Mouse (Mus musculus): Measurements from ENCODE around the gene Trnp1.

The Trnp1 gene

DNA sequence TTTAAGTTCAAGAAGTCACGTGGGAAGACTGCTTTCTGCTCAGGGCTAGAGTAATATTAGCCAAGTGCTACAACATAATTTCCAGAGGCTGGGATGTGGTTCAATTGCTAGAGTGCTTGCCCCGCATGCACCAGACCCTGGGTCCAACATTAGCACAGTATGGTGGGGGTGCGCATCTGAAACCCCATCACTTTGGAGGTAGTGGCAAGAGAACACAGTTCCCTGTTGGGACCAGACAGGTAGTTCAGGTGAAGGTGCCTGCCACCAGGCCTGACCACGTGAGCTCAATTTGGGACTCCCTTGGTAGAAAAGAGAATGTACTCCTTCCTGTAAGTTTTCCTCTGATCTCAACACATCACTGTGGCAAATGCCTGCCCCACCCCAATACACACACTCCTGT, 3.5 kb downstream of the Trnp1 start:
- DNase-seq (ENCODE audit: low read depth, low spot score): no peak

DNA sequence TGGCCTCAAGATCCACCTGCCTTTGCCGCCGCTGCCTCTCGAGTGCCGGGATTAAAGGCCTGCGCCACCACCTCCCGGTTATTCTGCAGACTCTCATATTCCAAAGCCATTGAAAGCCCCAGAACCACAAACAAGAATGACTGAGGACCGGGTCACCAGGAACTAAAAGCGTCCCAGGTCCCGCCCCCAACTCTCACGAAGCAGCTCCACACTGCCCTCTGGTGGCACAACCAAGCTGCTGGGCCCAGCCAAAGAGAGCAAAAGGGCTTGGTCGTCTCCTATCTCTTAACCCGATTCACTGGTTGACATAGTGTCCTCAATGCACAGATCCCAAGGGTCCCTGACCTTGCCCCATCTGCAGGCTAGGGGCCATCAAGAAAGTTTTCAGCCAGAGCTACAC, 3.9 kb downstream of the Trnp1 start:
- DNase-seq (ENCODE audit: low read depth, low spot score): peak; percentile 87

DNA sequence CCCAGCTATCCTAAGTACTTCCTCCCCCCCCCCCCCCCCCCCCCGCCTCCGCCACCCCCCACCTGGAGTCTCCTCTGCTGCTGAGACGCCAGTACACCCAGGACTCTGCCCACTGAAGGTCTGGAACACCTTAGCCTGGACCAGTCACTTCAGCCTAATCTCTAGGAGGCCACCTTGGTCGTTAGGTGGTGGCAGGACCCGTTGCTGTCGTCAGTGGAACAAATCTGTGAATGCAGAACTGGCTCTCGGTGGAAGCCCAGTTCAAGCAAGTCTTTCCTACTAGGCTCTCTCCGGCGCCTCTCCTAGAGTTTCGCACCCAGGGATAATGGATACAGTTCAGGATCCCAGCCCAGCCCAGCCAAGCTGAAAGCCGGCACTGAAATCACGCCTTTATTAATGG, 4.5 kb downstream of the Trnp1 start:
- peak; percentile 33 for DNase-seq (ENCODE audit: low read depth, low spot score)

DNA sequence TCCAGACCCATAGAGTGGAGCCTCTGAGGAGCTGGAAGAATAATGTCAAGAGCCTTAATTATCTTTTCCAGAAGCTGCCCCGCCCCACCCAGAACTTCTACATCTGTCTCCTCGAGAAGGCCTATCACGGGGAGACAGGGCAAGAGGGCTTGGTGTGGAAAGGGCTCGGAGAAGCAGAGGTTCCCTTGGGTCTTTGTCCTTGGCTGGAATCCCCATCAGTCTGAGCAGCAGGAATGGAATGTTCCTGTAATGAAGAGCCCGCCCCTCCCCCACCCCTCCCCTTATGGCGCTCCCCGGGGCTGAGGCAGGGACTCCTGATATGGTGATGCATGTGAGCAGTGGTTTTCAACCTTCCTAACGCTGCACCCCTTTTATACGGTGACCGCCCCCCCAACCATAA, 6.5 kb downstream of the Trnp1 start:
- DNase-seq (ENCODE audit: low read depth, low spot score): no peak

DNA sequence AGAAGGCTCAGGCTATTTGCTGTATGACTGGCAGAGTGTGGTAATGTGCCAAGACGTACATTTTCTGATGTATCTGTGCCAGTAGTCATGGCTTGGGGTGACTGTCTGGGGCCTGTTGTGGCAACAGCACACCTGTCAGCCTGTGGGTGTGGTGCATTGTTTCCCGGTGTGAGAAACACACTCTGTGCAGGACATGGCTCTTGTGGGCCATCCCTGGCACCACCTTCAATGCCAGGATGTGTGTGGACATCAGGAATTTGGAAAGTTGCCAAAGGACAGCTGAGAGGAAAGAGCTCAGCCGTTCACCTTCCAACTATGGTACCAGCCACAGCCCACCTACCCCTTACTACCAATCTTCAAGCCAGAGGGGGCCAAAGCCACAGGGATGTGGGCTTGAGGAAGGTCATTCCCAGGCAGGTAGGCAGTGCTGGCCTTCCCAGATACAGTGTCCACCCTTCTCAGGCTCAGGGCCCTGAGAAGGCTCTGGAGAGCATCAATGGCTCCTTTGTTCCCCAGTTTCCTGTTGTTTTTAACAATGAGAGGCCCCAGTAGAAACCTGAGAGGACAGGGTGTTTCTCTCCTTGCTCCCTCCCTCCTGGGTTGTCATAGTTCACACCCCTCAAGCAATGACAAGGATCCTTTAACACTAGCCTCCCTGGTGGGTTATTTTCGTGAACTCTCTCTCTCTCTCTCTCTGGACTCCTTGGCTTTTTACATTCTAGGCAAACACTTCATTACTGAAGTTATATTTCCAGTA, 8.7 kb downstream of the Trnp1 start:
- DNase-seq (ENCODE audit: low read depth, low spot score): no peak

DNA sequence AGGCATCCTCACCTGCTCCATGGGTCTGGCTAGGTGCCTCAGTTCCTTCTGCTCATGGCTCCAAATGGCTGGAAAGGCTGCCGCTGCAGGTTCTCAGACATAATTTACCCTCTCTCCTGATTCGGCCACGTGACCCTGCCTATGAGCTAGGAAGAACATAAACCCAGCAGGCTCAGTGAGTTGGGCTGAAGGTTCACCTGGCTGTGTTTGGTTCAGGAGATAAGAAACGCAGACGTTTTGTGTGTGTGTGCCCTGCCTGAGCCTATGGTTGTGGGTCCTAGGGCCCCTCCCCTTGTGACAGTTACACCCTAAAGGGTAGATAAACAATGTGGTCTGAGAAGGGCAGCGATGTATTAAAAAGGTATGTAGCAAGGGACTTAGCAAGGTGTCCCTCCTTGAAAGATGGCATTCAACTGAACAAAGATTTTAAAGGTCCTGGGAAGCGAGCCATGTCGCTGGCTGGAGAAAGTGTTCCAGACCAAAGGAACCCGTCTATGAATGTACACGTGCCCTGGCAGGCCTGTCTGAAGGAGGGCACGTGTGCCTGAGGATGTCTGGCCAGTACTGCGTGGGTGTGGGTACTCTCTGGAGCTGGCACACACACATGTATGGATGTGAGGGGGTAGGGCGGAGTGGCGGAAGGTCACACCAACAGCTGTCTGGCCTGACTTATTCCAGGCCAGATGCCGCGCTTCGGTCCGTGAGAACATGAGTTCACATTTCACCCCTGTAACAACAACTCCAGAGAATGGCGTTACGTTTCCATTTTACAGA, 9.5 kb downstream of the Trnp1 start:
- no peak for DNase-seq (ENCODE audit: low read depth, low spot score)

DNA sequence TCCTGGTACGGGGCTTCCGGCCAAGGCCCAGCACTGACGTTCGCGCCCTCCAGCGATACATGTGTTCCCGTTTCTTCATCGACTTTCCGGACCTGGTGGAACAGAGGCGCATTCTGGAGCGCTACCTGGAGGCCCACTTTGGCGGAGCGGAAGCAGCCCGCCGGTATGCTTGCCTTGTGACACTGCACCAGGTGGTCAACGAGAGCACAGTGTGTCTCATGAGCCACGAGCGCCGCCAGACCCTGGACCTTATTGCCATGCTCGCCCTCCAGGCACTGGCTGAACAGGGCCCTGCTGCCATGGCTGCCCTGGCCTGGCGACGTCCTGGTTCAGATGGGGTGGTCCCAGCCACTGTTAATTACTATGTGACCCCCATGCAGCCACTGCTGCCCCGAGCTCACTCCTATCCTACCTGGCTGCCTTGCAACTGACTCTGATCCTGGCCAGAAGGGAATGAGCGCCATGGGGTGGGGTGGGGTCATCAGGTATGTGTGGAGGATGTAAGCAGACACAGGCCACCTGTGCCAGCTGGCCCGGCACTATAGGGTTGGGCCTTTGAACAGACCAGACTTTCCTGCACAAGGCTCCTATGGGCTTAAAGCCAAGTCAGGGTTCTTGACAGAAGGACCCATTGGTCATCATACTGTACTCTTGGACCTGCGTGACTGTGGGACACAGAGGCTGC, 11.5 kb downstream of the Trnp1 start:
- no peak for DNase-seq (ENCODE audit: low read depth, low spot score)

DNA sequence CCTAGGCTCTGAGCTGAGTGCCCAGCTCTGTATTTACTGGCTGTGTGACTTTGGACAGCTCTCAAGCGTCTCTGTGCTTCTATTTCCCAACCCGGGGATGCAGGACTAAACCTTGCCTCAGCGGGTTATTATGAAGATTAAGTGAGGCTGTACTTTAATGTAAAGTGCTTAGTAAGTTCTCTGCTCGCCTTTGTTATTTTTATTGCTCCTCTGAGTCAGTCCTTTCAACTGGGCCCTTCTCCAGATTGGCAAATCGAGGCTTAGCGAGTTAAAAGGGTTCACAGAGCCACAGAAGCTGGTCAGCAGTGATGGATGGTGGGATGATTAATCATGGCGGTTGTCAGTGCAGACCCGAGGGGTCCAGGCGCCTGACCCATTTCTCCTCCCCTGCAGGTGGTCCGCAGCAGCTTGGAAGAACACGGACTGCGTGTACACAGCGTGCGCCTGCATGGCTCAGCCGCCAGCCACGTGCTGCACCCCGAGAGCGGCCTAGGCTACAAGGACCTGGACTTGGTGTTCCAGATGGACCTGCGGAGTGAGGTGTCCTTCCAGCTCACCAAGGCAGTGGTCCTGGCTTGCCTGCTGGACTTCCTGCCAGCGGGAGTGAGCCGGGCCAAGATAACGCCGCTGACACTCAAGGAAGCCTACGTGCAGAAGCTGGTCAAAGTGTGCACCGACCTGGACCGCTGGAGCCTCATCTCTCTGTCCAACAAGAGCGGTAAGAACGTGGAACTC, 12.5 kb downstream of the Trnp1 start:
- no peak for DNase-seq (ENCODE audit: low read depth, low spot score)

DNA sequence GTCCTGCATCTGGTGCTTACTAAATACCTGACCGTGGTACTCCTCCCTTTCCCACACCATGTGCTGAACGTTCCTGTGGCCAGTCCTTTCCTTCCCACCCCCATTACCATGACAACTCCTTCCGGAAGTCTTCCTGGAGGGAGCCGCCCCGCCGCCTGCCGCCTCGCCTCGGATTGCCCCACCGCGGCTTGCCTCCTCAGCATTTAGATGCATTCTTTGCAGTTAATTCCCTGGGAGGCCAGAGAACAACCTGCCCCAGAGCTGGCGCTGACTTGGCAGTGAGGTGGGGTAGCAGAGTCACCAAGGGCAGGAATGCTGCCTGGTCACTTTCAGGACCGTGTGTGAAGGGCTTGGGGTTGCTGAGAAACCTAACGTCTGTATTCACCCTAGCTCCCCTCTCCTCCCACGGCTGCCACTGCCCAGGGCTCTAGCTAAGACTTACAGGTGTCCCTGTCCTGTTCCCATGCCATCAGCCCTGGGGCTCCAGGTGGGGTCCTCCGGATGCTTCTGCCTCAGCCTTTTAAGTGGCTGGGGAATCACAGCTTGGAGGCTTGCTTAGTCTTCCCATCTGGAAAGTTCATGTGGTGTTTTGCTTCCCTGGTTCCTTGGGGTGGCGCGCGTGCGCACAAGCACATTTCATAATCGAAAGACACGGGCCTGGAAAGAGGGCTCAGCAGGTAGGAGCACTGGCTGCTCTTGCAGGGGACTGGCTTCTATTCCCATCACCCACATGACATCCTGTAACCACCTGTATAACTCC, 13.9 kb downstream of the Trnp1 start:
- peak; percentile 75 for DNase-seq (ENCODE audit: low read depth, low spot score)

DNA sequence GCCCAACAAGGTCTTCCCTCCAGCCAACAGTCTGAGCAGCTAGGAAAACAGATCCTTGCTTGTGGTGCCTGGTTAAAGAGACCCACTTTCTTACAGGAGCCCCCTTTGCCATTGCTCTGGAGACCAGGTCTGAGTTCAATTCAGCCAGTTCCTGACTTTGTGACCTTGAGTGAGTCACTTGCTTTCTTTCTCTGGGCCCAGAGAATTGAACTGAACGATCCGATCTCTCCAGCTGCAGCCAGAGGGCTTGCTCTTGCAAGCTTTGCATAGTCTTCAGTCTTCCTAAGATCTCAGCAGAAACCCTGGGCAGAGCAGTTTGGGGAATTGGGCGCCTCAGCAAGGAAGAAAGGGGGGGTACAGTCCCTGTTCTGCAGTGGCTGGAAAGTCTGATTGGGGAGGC, 15.9 kb downstream of the Trnp1 start:
- no peak for DNase-seq (ENCODE audit: low read depth, low spot score)

DNA sequence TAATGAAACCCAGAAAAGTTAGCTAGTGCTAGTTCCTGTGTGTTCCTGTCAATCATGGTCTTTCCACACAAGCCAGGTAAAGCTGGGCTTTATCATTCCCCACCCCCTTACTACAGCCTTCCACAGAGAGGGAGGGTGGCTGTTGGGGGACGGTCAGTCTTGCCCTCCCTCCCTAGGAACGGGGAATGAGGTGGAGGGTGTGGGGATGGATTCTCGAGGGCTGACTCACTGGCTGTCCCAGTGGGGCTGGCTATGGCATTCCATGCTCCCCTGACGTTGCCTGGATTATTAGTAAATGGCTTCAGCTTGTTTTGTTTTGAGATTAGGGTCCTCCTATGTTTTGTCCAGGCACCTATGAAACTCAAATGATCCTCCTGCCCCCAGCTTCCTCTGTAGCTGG, 16.9 kb downstream of the Trnp1 start:
- DNase-seq (ENCODE audit: low read depth, low spot score): no peak

DNA sequence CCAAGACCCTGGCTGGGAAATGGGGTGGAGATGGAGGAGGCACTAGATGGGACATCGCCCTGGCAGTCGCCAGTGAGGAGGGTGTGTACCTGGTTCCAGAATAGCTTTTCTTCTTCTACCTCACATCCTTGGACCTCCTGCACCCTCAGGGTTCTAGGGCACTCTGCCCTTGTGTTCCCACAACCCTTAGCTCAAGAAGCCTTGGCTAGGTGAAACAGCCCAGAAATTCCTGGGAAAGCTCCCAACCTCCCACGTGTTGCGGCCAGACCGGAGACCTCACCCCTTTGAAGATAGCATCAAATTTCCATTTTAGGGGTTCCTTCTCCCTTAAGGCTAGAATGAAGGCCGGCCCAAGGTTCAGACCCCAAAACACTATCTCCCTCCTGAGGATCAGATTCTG, 17.6 kb downstream of the Trnp1 start:
- no peak for DNase-seq (ENCODE audit: low read depth, low spot score)

DNA sequence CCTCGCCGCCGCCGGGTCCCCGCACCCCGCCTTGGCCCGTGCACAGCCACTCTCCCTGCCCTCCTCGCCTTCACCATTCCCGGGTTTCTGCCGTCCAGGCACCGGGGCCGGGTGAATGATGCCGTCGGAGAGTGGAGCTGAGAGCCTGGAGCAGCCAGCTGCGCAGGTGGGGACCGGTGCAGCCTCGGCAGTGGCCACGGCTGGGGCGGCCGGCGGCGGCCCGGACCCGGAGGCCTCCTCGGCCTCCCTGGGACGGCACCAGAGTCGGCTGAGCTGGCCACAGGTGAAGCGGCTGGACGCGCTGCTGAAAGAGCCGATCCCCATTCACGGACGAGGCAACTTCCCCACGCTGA, 18.2 kb downstream of the Trnp1 start:
- no peak for DNase-seq (ENCODE audit: low read depth, low spot score)

DNA sequence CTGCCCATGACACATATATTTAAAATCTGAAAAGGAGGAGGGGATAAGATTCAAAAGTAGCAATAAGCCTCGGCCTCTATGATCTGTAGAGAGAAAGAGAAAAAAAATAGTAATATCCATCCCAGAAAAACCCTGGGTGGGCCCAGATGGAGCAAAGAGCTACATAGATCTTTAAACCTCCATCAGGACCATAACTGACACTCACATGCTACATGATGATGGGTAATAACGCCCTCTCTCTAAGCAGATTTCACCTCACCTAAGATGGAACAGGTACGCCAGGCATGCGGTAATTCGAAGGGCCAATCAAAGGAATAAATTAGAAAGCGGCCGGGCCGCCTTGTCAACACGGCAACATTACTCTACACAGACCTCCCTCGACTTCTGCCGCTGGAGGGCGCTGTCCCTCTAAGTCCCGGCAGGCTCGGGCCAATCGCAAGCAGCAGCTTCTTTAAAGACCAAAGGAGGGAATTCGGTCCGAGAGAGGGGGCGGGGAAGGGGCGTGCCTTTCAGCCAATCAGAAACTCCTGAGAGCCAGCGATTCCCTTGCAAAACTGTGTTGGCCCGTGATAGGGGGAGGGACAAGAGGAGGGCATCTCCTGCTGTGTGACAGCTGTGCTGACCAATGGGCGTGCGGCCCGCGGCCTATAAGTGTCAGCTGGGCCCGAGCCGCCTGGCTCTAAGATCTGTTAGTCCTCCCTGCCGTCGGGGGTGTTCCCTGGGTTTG, 18.7 kb downstream of the Trnp1 start, which contains the start of gene Tent5b:
Tent5b (plus strand) TSS at position 675 of the 727 bp plus-strand sequence.
- DNase-seq (ENCODE audit: low read depth, low spot score): peak; percentile 100

DNA sequence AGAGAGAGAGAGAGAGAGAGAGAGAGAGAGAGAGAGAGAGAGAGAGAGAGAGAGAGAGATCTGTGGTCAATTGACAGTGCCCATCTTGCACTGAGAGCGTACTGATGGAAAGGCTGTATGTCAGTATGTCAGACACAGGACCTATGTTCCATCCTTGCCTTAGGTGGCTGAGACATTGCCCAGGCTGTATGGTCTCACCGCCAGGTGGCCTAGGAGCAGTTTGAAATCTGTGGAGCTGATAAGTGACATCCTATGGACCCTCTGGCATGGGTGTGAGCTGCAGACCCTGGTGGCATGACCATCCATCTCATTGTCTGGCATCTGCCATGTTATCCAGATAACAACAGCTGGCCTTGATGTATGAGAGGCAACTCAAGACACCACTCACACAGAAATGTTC, 24.5 kb downstream of the Trnp1 start:
- DNase-seq (ENCODE audit: low read depth, low spot score): peak; percentile 63

DNA sequence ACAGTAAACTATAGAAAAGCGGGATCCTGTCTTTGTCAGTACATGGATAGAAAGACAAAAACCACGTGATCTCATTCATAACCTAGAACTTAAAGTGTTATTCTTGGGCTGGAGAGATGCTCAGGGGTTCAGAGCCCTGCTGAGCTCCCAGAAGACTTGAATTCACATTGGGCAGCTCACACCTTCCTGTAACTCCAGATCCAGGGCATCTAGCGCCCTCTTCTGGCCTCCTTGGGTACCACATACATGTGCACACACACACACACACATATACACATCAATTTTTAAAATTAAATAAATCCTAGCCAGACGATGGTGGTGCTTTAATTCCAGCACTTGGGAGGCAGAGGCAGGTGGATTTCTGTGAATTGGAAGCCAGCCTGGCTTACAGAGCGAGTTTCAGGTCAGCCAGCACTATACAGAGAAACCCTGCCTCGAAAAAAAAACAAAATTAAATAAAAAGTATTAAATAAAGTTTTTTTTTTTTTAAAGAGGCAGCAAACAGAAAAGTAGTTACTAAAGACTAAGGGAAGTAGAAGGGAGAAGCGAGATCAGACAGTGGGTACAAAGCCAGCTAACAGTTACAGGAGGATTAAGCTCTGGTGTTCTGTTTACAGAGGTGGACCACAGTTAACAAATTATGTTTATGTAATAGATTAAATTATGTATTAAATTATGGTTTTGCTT, 27.1 kb downstream of the Trnp1 start:
- DNase-seq (ENCODE audit: low read depth, low spot score): no peak

DNA sequence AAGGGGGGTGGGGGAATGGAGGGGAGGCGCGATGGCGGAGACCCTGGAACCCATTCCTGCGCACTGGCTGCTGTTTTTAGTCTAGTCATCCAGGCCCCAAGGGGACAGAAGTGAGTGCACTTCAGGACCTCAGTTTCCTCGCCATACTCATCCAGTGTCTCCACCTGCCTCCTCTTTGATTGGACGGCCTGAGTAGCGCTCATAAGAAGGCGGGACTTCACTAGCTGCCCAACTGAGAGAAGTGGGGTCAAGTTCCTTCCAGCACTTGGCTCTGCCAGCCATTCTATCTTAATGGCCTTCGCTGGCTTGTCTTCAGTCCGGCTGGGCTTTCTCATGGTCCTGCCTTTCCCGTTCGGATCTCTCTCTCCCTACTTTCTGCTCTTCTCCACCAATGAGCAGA, 29.2 kb downstream of the Trnp1 start:
- peak; percentile 79 for DNase-seq (ENCODE audit: low read depth, low spot score)

DNA sequence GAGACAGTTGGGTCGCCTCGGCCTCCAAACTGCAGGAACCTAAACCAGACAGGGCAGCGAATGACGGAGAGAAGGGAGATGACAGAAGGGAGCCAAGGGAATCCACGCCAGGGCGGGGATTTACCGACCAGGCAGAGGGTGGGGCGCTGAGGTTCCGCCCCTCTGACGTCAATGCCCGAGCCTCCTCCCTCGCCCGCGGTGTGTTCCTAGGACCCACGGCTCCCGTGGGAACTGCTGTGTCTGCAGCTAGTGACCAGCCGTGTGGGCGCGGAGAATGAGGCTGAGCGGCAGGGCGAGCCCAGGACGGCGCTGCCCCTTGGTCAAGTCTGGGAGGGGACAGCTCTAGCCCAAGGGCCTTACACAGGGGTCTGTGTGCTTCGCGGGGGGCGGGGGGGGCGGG, 30.3 kb downstream of the Trnp1 start:
- peak; percentile 75 for DNase-seq (ENCODE audit: low read depth, low spot score)

DNA sequence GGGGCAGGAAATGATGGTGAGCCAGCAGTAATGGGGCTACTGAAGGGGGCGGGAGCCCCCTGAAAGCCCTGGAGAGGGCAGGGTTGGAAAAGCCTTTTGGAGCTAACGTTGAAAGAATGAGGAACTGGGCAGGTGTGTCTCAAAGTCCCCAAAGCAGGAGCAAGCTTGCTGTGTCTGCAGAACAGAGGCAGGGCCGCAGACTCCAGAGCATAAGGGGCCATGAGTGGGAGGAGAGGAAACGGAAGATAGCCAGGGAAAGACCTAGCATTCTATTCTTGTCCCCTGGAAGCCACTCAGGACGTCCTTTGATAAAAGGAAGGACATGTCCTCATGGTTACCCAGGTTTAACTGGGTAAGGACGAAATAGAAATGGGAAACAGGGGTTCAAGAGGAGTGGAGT, 35.2 kb downstream of the Trnp1 start:
- DNase-seq (ENCODE audit: low read depth, low spot score): no peak

DNA sequence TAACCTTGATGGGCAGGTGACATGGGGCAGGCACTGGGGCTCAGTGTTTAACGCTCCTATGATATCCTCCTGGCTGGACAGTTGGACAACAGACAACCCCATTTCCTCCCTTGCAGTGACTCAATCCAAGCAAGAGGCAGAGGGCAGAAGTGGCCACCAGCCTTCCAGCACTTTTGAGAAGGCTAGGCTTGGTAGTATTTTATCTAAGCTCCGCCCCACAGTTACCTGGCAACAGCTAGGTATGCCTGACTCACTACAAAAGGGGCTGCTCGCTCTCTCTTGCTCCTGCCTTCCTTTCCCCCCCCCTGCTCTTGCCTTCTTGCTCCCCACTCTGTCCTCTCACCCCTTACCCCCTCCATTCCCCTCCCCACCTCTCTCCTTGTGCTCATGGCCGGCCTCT, 37.0 kb downstream of the Trnp1 start:
- DNase-seq (ENCODE audit: low read depth, low spot score): no peak

Data from ES-CJ7 (cell line).